Mouse (Mus musculus) neural tube, embryonic 11.5 days (tissue): ENCODE measurements around the gene Xkr7. TPM values are rescaled to one million over a fixed set of nuclear protein-coding genes. Genes with fewer than 3 reads are reported as not detected.

Experiments used
- ATAC-seq: fragments of 200-750 bp; cut with Nextera tagmentation; 2 replicates; pipeline ENCODE4 v1.8.0; 2017; ENCODE audit warnings: moderate number of reproducible peaks, mild to moderate bottlenecking, moderate TSS enrichment, moderate library complexity; ENCODE audit not compliant: insufficient read depth, low FRiP score, low TSS enrichment
- DNase-seq: peaks from one replicate; pipeline ENCODE4 v3.0.0-alpha.2; 2015; ENCODE audit warnings: low spot score
- H3K27ac ChIP-seq: fragments of 300-500 bp; sonication (generic); 2 replicates; pipeline ENCODE4 v1.5.1; 2014; ENCODE audit warnings: low read depth, mild to moderate bottlenecking, low read length
- H3K27me3 ChIP-seq: fragments of 300-500 bp; sonication (generic); 2 replicates; pipeline ENCODE4 v1.6.1; 2014; ENCODE audit warnings: mild to moderate bottlenecking, low read length, mixed read lengths; ENCODE audit not compliant: control insufficient read depth, insufficient read depth
- H3K36me3 ChIP-seq: fragments of 300-500 bp; sonication (generic); 2 replicates; pipeline ENCODE4 v1.6.1; 2014; ENCODE audit warnings: mild to moderate bottlenecking, low read length, moderate library complexity, mixed read lengths; ENCODE audit not compliant: control insufficient read depth, insufficient read depth
- H3K4me1 ChIP-seq: fragments of 300-500 bp; sonication (generic); 2 replicates; pipeline ENCODE4 v1.6.1; 2014; ENCODE audit warnings: low read length, mixed read lengths; ENCODE audit not compliant: control insufficient read depth, insufficient read depth
- H3K4me2 ChIP-seq: fragments of 300-500 bp; sonication (generic); 2 replicates; pipeline ENCODE4 v1.6.1; 2014; ENCODE audit warnings: low read depth, mild to moderate bottlenecking, moderate library complexity
- H3K4me3 ChIP-seq: fragments of 300-500 bp; sonication (generic); 2 replicates; pipeline ENCODE4 v1.5.1; 2014; ENCODE audit warnings: low read depth, low read length
- H3K9ac ChIP-seq: fragments of 300-500 bp; sonication (generic); 2 replicates; pipeline ENCODE4 v1.6.1; 2014; ENCODE audit warnings: mild to moderate bottlenecking, low read length
- H3K9me3 ChIP-seq: fragments of 300-500 bp; sonication (generic); 2 replicates; pipeline ENCODE4 v1.6.1; 2016; ENCODE audit warnings: low read length; ENCODE audit not compliant: control insufficient read depth
- WGBS: fragments of 180-500 bp; shearing (Covaris S2); extraction: QIAGEN DNeasy Blood & Tissue Kit; methylation state at CpG from one replicate; pipeline ENCODE4 v1.1.7; 2014; 5-methylcytosine and 5-hydroxymethylcytosine counted together
- polyA plus RNA-seq: library from polyadenylated mRNA; unstranded; fragments of >200 nt; fragmentation: Nextera tagmentation; extraction: Ambion mirVana; gene quantifications from 2 replicates; pipeline ENCODE4 v1.2.1, GENCODE M21; 2014

Xkr7 gene
- 0.59 and 0.99 TPM in 2 replicates for polyA plus RNA-seq

- Histone ChIP-seq H3K4me1 (peaks cover 3% of the 10 kb centered on the region; the same call in 1 of the 2 replicates), H3K36me3 (no peaks in the 10 kb centered on the region), H3K4me3 (peak within 1 kb of the TSS; percentile 51), H3K9ac (peak within 1 kb of the TSS; percentile 44), H3K9me3 (no peaks in the 10 kb centered on the region), H3K4me2 (peak within 1 kb of the TSS; percentile 64), H3K27ac (peak within 1 kb of the TSS; percentile 65), H3K27me3 (peaks cover 21% of the 10 kb centered on the region)
- peak; percentile 72 for DNase-seq
- peak; percentile 83 for ATAC-seq
- under 1% methylated on average over 41 of the region's 54 CpGs for WGBS
Measured at GRCm38 (mm10) chr2:153031126-153032082, at the start of gene Xkr7. Gene Xkr7 (plus strand): TSS chr2:153031852.

- Histone ChIP-seq H3K36me3 (no peaks in the 10 kb centered on the region), H3K9ac (no peak overlapping the region), H3K27ac (no peak overlapping the region), H3K4me1 (no peaks in the 10 kb centered on the region), H3K4me3 (no peak overlapping the region), H3K27me3 (no peaks in the 10 kb centered on the region), H3K9me3 (no peaks in the 10 kb centered on the region), H3K4me2 (no peak overlapping the region)
- ATAC-seq: no peak
- no peak for DNase-seq
- WGBS: 14% methylated on average over 1 of the region's 1 CpGs
Measured at GRCm38 (mm10) chr2:152985582-152985981, 46.1 kb upstream of the Xkr7 start.

- no peaks in the 10 kb centered on the region for H3K27me3 ChIP-seq
- H3K9ac ChIP-seq: no peak overlapping the region
- no peak overlapping the region for H3K4me2 ChIP-seq
- H3K4me3 ChIP-seq: no peak overlapping the region
- 91% methylated on average over 9 of the region's 9 CpGs for WGBS
- H3K27ac ChIP-seq: no peak overlapping the region
- no peaks in the 10 kb centered on the region for H3K4me1 ChIP-seq
- DNase-seq (no peak), ATAC-seq (no peak)
- H3K36me3 ChIP-seq: no peaks in the 10 kb centered on the region
- no peaks in the 10 kb centered on the region for H3K9me3 ChIP-seq
Measured at GRCm38 (mm10) chr2:152991529-152991928, 40.1 kb upstream of the Xkr7 start.

- ATAC-seq (no peak), DNase-seq (no peak)
- H3K27ac ChIP-seq: no peak overlapping the region
- H3K4me3 ChIP-seq: no peak overlapping the region
- H3K4me1 ChIP-seq: no peaks in the 10 kb centered on the region
- no peaks in the 10 kb centered on the region for H3K27me3 ChIP-seq
- no peak overlapping the region for H3K9ac ChIP-seq
- WGBS: 61% methylated on average over 4 of the region's 4 CpGs
- no peaks in the 10 kb centered on the region for H3K36me3 ChIP-seq
- H3K4me2 ChIP-seq: no peak overlapping the region
- H3K9me3 ChIP-seq: no peaks in the 10 kb centered on the region
Measured at GRCm38 (mm10) chr2:152997046-152997445, 34.6 kb upstream of the Xkr7 start.

GRCm38 (mm10) chr2:153002492-153003248 is 29.0 kb upstream of the Xkr7 start:
- H3K36me3 ChIP-seq: no peaks in the 10 kb centered on the region; the same call in 1 of the 2 replicates
- no peaks in the 10 kb centered on the region for H3K4me1 ChIP-seq
- no peaks in the 10 kb centered on the region for H3K27me3 ChIP-seq
- no peak for DNase-seq
- no peaks in the 10 kb centered on the region for H3K9me3 ChIP-seq
- no peak overlapping the region for H3K4me3 ChIP-seq
- no peak overlapping the region for H3K9ac ChIP-seq
- no peak overlapping the region for H3K4me2 ChIP-seq
- no peak for ATAC-seq
- H3K27ac ChIP-seq: no peak overlapping the region
- WGBS: 81% methylated on average over 15 of the region's 15 CpGs

- 65% methylated on average over 13 of the region's 13 CpGs for WGBS
- Histone ChIP-seq H3K9ac (no peak overlapping the region), H3K27ac (no peak overlapping the region)
Measured at GRCm38 (mm10) chr2:153003681-153004338, 27.8 kb upstream of the Xkr7 start.

GRCm38 (mm10) chr2:153005981-153006380 is 25.7 kb upstream of the Xkr7 start:
- ATAC-seq: no peak
- Histone ChIP-seq H3K4me3 (no peak overlapping the region), H3K36me3 (peaks cover 5% of the 10 kb centered on the region), H3K27me3 (no peaks in the 10 kb centered on the region), H3K4me2 (no peak overlapping the region), H3K9ac (no peak overlapping the region), H3K4me1 (no peaks in the 10 kb centered on the region), H3K27ac (no peak overlapping the region), H3K9me3 (no peaks in the 10 kb centered on the region)
- no peak for DNase-seq
- WGBS: 88% methylated on average over 3 of the region's 3 CpGs

More at GRCm38 (mm10) chr2:153003681-153004338, 27.8 kb upstream of the Xkr7 start:
- Histone ChIP-seq H3K4me1 (no peaks in the 10 kb centered on the region), H3K9me3 (no peaks in the 10 kb centered on the region), H3K4me2 (no peak overlapping the region), H3K27me3 (no peaks in the 10 kb centered on the region), H3K36me3 (peaks cover 2% of the 10 kb centered on the region; the same call in 1 of the 2 replicates), H3K4me3 (no peak overlapping the region)
- ATAC-seq: no peak
- no peak for DNase-seq

- Histone ChIP-seq H3K4me2 (no peak overlapping the region), H3K9me3 (no peaks in the 10 kb centered on the region), H3K27me3 (no peaks in the 10 kb centered on the region), H3K4me1 (peaks cover 4% of the 10 kb centered on the region; the same call in 1 of the 2 replicates), H3K4me3 (no peak overlapping the region), H3K36me3 (peaks cover 5% of the 10 kb centered on the region), H3K27ac (no peak overlapping the region), H3K9ac (no peak overlapping the region)
- DNase-seq (no peak), ATAC-seq (no peak)
- 90% methylated on average over 12 of the region's 12 CpGs for WGBS
Measured at GRCm38 (mm10) chr2:153009192-153009973, 22.3 kb upstream of the Xkr7 start.
